Mouse (Mus musculus): ENCODE measurements around the gene Utp20. TPM values are rescaled to one million over a fixed set of nuclear protein-coding genes. Genes with fewer than 3 reads are reported as not detected.
"Not testable (repeated sequence)": the region's sequence is repeated elsewhere in the genome, so short reads cannot be mapped to it uniquely, and the experiment has no call there.

Utp20 gene
- polyA plus RNA-seq, 1 experiment from 2014 or later: 13.3 TPM

DNA sequence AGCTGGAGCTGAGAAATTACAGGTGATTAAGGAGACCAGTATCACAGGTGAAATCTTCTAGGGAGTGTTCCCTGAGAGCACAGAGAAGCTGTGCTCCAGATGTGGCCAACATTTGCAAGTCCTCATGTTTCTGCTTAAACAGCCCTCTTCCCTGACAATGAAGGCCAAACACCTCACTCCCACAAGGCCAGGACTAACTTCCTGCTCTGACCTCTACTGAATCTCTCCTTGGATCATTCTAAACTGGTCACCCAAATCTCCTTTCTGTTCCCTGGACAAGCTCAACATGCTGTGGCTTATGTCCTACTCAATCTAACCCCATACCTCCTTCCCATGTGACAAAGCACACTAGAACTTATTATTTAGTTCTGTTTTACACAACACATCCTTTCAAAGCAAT is 29.2 kb downstream of the Utp20 start:
- Histone ChIP-seq H3K9me3 (replicated peaks; ENCODE audit: control insufficient read depth, low read length) (no peaks in the 10 kb centered on the region), H3K9ac (ENCODE audit: low read depth, low read length) (no peak overlapping the region), H3K27ac (ENCODE audit: low read depth, low read length) (no peak overlapping the region), H3K36me3 (ENCODE audit: control insufficient read depth, insufficient read depth, low read length) (peaks cover 8% of the 10 kb centered on the region), H3K4me1 (ENCODE audit: control insufficient read depth, insufficient read depth, low read length) (no peaks in the 10 kb centered on the region), H3K4me2 (no peak overlapping the region), H3K27me3 (ENCODE audit: control insufficient read depth, insufficient read depth, low read length) (no peaks in the 10 kb centered on the region), H3K4me3 (ENCODE audit: low read depth, low read length) (no peak overlapping the region)
- ATAC-seq (replicated peaks; ENCODE audit: insufficient number of reproducible peaks, low FRiP score, low TSS enrichment): no peak

DNA sequence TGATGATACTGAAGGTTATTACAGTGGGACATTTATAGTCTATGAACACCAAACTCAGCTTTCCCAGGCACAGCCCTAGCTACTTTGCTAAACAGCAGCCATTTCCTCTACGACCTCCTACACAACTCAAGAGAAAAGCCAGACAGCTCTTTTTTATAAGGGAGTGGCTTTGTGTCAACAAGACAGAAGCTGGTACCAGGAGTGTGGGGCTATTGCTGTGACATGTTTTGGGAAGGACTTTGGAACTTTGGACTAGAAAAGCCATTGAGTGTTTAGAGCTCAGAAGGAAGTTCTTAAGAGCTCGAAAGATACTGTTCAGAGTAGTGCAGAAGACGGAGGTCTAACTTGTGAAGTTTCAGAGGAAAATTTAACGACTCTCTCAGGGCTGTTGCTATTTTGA is 29.7 kb downstream of the Utp20 start:
- Histone ChIP-seq H3K9ac (ENCODE audit: low read depth, low read length) (no peak overlapping the region), H3K36me3 (ENCODE audit: control insufficient read depth, insufficient read depth, low read length) (peaks cover 8% of the 10 kb centered on the region), H3K4me2 (no peak overlapping the region), H3K27me3 (ENCODE audit: control insufficient read depth, insufficient read depth, low read length) (no peaks in the 10 kb centered on the region), H3K9me3 (replicated peaks; ENCODE audit: control insufficient read depth, low read length) (no peaks in the 10 kb centered on the region), H3K4me1 (ENCODE audit: control insufficient read depth, insufficient read depth, low read length) (no peaks in the 10 kb centered on the region), H3K27ac (ENCODE audit: low read depth, low read length) (no peak overlapping the region), H3K4me3 (ENCODE audit: low read depth, low read length) (no peak overlapping the region)
- WGBS (ENCODE audit: insufficient replicate concordance): 78% methylated on average over 4 of the region's 4 CpGs
- no peak for ATAC-seq (replicated peaks; ENCODE audit: insufficient number of reproducible peaks, low FRiP score, low TSS enrichment)

DNA sequence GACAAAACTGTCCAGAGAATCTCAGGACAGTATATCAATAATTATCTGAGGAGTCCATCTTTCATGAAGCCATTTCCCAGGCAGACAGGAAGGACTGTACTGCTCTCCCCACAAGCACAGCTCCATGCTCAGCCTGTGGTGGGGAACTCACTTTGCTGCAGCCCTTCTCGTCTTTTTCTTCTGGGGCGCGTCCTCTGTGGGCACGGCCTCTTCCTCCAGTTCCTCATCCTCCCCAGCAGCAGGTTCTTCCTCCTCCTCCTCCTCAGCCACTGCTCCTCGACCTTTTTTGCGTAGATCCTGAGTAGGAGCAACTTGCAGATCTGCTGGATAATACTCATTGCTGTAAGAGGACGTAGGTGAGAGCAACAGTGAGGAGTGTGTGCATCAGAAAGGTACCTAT is 31.4 kb downstream of the Utp20 start:
- WGBS (ENCODE audit: insufficient replicate concordance): 91% methylated on average over 7 of the region's 7 CpGs
- Histone ChIP-seq H3K4me1 (ENCODE audit: control insufficient read depth, insufficient read depth, low read length) (no peaks in the 10 kb centered on the region), H3K9ac (ENCODE audit: low read depth, low read length) (no peak overlapping the region), H3K36me3 (ENCODE audit: control insufficient read depth, insufficient read depth, low read length) (peaks cover 12% of the 10 kb centered on the region), H3K4me3 (ENCODE audit: low read depth, low read length) (no peak overlapping the region), H3K4me2 (no peak overlapping the region), H3K27ac (ENCODE audit: low read depth, low read length) (no peak overlapping the region), H3K9me3 (replicated peaks; ENCODE audit: control insufficient read depth, low read length) (no peaks in the 10 kb centered on the region), H3K27me3 (ENCODE audit: control insufficient read depth, insufficient read depth, low read length) (no peaks in the 10 kb centered on the region)
- no peak for ATAC-seq (replicated peaks; ENCODE audit: insufficient number of reproducible peaks, low FRiP score, low TSS enrichment)

DNA sequence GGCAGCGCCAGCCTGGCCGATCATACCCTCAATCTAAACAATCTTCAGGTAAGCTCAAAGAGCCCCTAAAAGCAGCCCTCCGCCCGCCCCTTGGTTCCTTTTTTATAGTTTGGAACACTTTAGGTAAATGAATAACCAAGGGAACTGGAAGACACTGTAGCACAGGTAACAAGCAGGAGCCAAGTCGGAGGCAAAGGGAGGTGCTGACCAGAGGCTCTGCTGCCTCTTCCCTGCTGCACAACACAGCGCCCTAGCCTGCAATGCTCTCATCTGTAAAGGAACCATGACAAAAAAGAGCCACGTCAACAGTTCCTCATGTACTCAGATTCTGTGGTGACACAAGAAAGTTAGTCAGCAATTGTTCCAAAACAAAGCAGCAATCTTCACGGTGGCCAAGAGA is 32.0 kb downstream of the Utp20 start:
- no peak for ATAC-seq (replicated peaks; ENCODE audit: insufficient number of reproducible peaks, low FRiP score, low TSS enrichment)
- 88% methylated on average over 8 of the region's 8 CpGs for WGBS (ENCODE audit: insufficient replicate concordance)
- H3K36me3 ChIP-seq (ENCODE audit: control insufficient read depth, insufficient read depth, low read length): peaks cover 12% of the 10 kb centered on the region

DNA sequence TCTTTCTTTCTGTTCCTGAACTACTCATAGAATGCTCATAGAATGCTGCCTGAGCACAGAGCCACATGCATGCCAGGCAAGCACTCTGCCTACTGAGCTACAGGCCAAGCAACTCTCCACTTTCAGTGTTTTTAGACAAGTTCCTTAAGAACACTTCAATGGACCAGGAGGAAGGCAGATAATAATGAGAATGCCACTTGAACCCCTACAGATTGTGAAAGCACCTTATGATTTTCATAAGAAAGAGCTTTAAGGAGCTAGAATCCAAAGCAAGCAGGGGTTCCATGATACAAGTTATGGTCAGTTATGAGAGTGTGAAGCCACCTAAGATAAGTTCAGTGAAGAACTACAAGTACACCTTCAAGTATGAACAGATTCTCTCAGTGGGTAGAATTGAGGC is 32.9 kb downstream of the Utp20 start:
- H3K9me3 ChIP-seq (replicated peaks; ENCODE audit: control insufficient read depth, low read length): no peaks in the 10 kb centered on the region
- no peak overlapping the region for H3K4me2 ChIP-seq
- ATAC-seq (replicated peaks; ENCODE audit: insufficient number of reproducible peaks, low FRiP score, low TSS enrichment): no peak
- H3K36me3 ChIP-seq (ENCODE audit: control insufficient read depth, insufficient read depth, low read length): peaks cover 12% of the 10 kb centered on the region
- no peak overlapping the region for H3K27ac ChIP-seq (ENCODE audit: low read depth, low read length)
- H3K27me3 ChIP-seq (ENCODE audit: control insufficient read depth, insufficient read depth, low read length): no peaks in the 10 kb centered on the region
- no peak overlapping the region for H3K4me3 ChIP-seq (ENCODE audit: low read depth, low read length)
- H3K9ac ChIP-seq (ENCODE audit: low read depth, low read length): no peak overlapping the region
- no peaks in the 10 kb centered on the region for H3K4me1 ChIP-seq (ENCODE audit: control insufficient read depth, insufficient read depth, low read length)

More for the DNA sequence above, 32.0 kb downstream of the Utp20 start:
- H3K4me2 ChIP-seq: no peak overlapping the region
- no peaks in the 10 kb centered on the region for H3K27me3 ChIP-seq (ENCODE audit: control insufficient read depth, insufficient read depth, low read length)
- no peaks in the 10 kb centered on the region for H3K4me1 ChIP-seq (ENCODE audit: control insufficient read depth, insufficient read depth, low read length)
- H3K9ac ChIP-seq (ENCODE audit: low read depth, low read length): no peak overlapping the region
- H3K4me3 ChIP-seq (ENCODE audit: low read depth, low read length): no peak overlapping the region
- H3K27ac ChIP-seq (ENCODE audit: low read depth, low read length): no peak overlapping the region
- no peaks in the 10 kb centered on the region for H3K9me3 ChIP-seq (replicated peaks; ENCODE audit: control insufficient read depth, low read length)

DNA sequence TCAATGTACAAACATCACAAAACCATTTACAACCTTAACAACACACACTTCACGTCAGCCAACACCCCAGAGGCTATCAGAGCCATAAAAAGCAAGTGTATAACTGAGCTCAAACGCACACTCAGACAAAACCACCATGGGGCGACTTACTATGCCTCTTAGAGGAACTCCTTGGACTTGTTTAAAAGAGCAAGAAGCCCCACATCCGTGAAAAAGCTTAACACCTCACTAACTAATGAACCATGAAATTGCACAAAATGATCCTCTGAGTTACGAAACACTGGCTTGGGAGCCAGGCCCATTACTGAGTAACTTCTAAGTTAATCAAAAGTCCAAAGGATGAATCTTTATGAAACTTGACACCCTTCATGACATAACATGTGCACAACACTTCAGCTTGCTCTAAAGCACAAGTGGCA is 42.1 kb downstream of the Utp20 start:
- no peak overlapping the region for H3K9ac ChIP-seq (ENCODE audit: low read depth, low read length)
- H3K4me1 ChIP-seq (ENCODE audit: control insufficient read depth, insufficient read depth, low read length): no peaks in the 10 kb centered on the region
- no peak overlapping the region for H3K4me3 ChIP-seq (ENCODE audit: low read depth, low read length)
- no peaks in the 10 kb centered on the region for H3K27me3 ChIP-seq (ENCODE audit: control insufficient read depth, insufficient read depth, low read length)
- H3K9me3 ChIP-seq (replicated peaks; ENCODE audit: control insufficient read depth, low read length): no peaks in the 10 kb centered on the region
- ATAC-seq (replicated peaks; ENCODE audit: insufficient number of reproducible peaks, low FRiP score, low TSS enrichment): no peak
- no peak overlapping the region for H3K27ac ChIP-seq (ENCODE audit: low read depth, low read length)
- peaks cover 11% of the 10 kb centered on the region; the same call in 1 of the 2 replicates for H3K36me3 ChIP-seq (ENCODE audit: control insufficient read depth, insufficient read depth, low read length)
- no peak overlapping the region for H3K4me2 ChIP-seq
- 88% methylated on average over 5 of the region's 5 CpGs for WGBS (ENCODE audit: insufficient replicate concordance)

DNA sequence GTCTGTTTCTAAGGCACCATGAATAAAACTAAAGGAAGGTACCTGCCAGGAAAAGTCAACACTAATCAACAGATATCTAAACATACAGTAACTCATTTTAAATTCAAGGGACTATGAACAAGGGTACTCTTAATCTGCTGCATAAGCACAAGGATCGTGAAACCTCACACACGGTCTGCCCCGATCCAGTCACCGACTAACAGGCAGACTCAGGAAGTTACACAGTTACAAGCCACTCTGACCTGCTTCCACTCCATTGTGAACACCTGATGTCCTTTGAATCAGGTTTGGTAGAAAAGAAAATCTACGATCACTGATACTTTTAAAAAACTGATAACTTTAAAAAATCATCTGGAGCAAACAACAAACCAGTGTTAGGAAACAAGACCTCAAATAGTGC is 42.7 kb downstream of the Utp20 start:
- Histone ChIP-seq H3K4me3 (ENCODE audit: low read depth, low read length) (no peak overlapping the region), H3K4me1 (ENCODE audit: control insufficient read depth, insufficient read depth, low read length) (no peaks in the 10 kb centered on the region), H3K9ac (ENCODE audit: low read depth, low read length) (no peak overlapping the region), H3K4me2 (no peak overlapping the region), H3K36me3 (ENCODE audit: control insufficient read depth, insufficient read depth, low read length) (peaks cover 11% of the 10 kb centered on the region; the same call in 1 of the 2 replicates), H3K27me3 (ENCODE audit: control insufficient read depth, insufficient read depth, low read length) (no peaks in the 10 kb centered on the region), H3K9me3 (replicated peaks; ENCODE audit: control insufficient read depth, low read length) (no peaks in the 10 kb centered on the region), H3K27ac (ENCODE audit: low read depth, low read length) (no peak overlapping the region)
- no peak for ATAC-seq (replicated peaks; ENCODE audit: insufficient number of reproducible peaks, low FRiP score, low TSS enrichment)
- WGBS (ENCODE audit: insufficient replicate concordance): 95% methylated on average over 5 of the region's 5 CpGs

DNA sequence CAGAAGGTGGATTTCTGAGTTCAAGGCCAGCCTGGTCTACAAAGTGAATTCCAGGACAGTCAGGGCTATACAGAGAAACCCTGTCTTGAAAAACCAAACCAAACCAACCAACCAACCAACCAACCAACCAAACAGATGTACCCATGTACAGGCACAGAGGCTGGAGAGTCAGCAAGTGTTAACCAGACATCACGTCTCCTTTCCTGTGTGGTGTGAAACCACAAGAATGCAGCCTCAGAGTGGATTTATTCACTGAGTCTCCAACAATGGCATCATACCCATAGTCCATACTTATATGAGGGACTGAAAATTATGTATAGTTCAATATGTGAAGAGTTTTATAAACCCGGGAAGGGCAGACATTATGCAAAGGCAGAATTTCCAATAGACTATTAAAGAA is 43.5 kb downstream of the Utp20 start:
- H3K27me3 ChIP-seq (ENCODE audit: control insufficient read depth, insufficient read depth, low read length); H3K4me2 ChIP-seq; ATAC-seq (replicated peaks; ENCODE audit: insufficient number of reproducible peaks, low FRiP score, low TSS enrichment); H3K4me1 ChIP-seq (ENCODE audit: control insufficient read depth, insufficient read depth, low read length); H3K9ac ChIP-seq (ENCODE audit: low read depth, low read length); H3K27ac ChIP-seq (ENCODE audit: low read depth, low read length); H3K9me3 ChIP-seq (replicated peaks; ENCODE audit: control insufficient read depth, low read length); H3K4me3 ChIP-seq (ENCODE audit: low read depth, low read length): not testable (repeated sequence)
- peaks cover 11% of the 10 kb centered on the region; the same call in 1 of the 2 replicates for H3K36me3 ChIP-seq (ENCODE audit: control insufficient read depth, insufficient read depth, low read length)
- 88% methylated on average over 2 of the region's 2 CpGs for WGBS (ENCODE audit: insufficient replicate concordance)

DNA sequence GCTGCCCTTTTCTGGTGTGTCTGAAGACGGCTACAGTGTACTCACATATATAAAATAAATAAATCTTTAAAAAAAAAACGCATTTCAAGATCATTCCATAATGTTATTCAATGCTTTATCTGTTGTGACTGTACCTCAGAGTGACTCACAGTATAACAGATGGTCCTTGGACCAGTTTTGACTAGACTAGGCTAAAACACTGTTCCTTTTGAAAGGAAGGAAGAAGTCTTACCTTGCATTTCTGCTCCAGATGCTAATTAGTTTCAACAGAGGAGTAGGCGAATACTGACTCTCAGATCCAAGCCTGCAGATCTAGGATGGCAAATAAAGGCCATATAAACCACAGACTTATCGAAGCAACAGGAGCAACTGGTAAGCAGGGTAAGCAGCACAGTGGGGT is 45.9 kb downstream of the Utp20 start:
- no peak for ATAC-seq (replicated peaks; ENCODE audit: insufficient number of reproducible peaks, low FRiP score, low TSS enrichment)
- WGBS (ENCODE audit: insufficient replicate concordance): 86% methylated on average over 4 of the region's 4 CpGs
- no peaks in the 10 kb centered on the region for H3K27me3 ChIP-seq (ENCODE audit: control insufficient read depth, insufficient read depth, low read length)
- H3K9me3 ChIP-seq (replicated peaks; ENCODE audit: control insufficient read depth, low read length): no peaks in the 10 kb centered on the region
- no peak overlapping the region for H3K9ac ChIP-seq (ENCODE audit: low read depth, low read length)
- H3K36me3 ChIP-seq (ENCODE audit: control insufficient read depth, insufficient read depth, low read length): peaks cover 10% of the 10 kb centered on the region; the same call in 1 of the 2 replicates
- no peak overlapping the region for H3K27ac ChIP-seq (ENCODE audit: low read depth, low read length)
- H3K4me1 ChIP-seq (ENCODE audit: control insufficient read depth, insufficient read depth, low read length): no peaks in the 10 kb centered on the region
- no peak overlapping the region for H3K4me2 ChIP-seq
- H3K4me3 ChIP-seq (ENCODE audit: low read depth, low read length): no peak overlapping the region

Data from heart, embryonic 11.5 days (tissue).